Mouse (Mus musculus): ENCODE measurements around the gene Taz. TPM values are rescaled to one million over a fixed set of nuclear protein-coding genes. Genes with fewer than 3 reads are reported as not detected.

Taz gene
- polyA plus RNA-seq, 1 experiment from 2014 or later = 91.1 TPM

DNA sequence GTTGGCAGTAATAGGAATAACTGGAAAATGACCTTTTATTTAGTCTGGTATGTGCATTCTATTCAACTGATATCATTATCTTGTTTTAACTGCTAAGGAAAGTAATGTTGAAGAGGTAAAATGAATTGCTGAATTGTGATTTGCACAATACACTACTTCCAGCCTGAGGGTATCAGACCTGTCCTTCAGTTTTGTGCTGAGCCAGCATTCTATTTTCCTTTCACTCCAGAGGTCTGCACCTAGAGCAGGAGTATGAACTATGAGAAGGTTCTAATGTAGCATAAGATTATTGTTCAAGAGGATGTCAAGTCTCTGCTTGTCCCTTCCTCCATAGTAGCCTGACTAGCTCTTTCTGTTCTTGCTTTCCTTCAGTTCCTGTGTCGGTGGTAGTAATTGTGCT is 16.6 kb downstream of the Taz start:
- H3K9ac ChIP-seq (ENCODE audit: low read depth, low read length) = no peak overlapping the region
- H3K4me2 ChIP-seq (ENCODE audit: low read depth, low read length) = no peak overlapping the region
- no peaks in the 10 kb centered on the region for H3K9me3 ChIP-seq (ENCODE audit: control insufficient read depth, low read length)
- 83% methylated on average over 1 of the region's 1 CpGs for WGBS
- H3K4me3 ChIP-seq (ENCODE audit: low read length) = no peak overlapping the region
- no peak overlapping the region for H3K27ac ChIP-seq (ENCODE audit: low read length)
- 0 out of 2 replicates have a peak, but pooled peaks cover 2% of the 10 kb centered on the region for H3K36me3 ChIP-seq (ENCODE audit: control insufficient read depth, insufficient read depth, low read length)
- H3K4me1 ChIP-seq (ENCODE audit: control insufficient read depth, insufficient read depth, low read length) = no peaks in the 10 kb centered on the region
- no peak for ATAC-seq
- no peaks in the 10 kb centered on the region for H3K27me3 ChIP-seq (replicated peaks; ENCODE audit: control insufficient read depth, insufficient read depth, low read length)

DNA sequence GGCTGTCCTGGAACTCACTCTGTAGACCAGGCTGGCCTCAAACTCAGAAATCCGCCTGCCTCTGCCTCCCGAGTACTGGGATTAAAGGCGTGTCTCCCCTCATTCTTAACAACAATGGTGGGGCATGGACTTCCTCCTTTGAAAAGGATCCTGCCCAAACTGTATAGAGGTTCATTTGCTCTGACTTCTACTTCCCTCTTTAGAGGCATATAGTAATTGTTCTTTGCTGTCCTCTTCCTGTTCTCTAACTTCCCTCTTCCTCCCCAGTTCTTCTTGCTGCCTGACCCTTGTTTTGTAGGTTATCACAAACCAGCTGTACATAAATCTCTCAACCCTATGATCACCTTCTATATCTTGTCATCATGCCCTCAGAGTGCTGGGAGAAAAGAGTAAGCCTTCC is 18.0 kb downstream of the Taz start:
- ATAC-seq = no peak
- Histone ChIP-seq H3K27ac (ENCODE audit: low read length) (no peak overlapping the region), H3K27me3 (replicated peaks; ENCODE audit: control insufficient read depth, insufficient read depth, low read length) (no peaks in the 10 kb centered on the region), H3K4me1 (ENCODE audit: control insufficient read depth, insufficient read depth, low read length) (no peaks in the 10 kb centered on the region), H3K9me3 (ENCODE audit: control insufficient read depth, low read length) (no peaks in the 10 kb centered on the region), H3K4me2 (ENCODE audit: low read depth, low read length) (no peak overlapping the region), H3K9ac (ENCODE audit: low read depth, low read length) (no peak overlapping the region), H3K4me3 (ENCODE audit: low read length) (no peak overlapping the region), H3K36me3 (ENCODE audit: control insufficient read depth, insufficient read depth, low read length) (0 out of 2 replicates have a peak, but pooled peaks cover 2% of the 10 kb centered on the region)
- 92% methylated on average over 3 of the region's 3 CpGs for WGBS

GRCm38 (mm10) chrX:74304867-74305700 is 23.4 kb downstream of the Taz start, which contains the start of gene Gdi1:
Gdi1 (plus strand) TSS chrX:74304998.
- peak within 1 kb of the TSS; percentile 74 for H3K9ac ChIP-seq (ENCODE audit: low read depth, low read length)
- WGBS = 11% methylated on average over 41 of the region's 41 CpGs
- H3K4me3 ChIP-seq (ENCODE audit: low read length) = peak within 1 kb of the TSS; percentile 58
- peak; percentile 85 for ATAC-seq
- H3K27me3 ChIP-seq (replicated peaks; ENCODE audit: control insufficient read depth, insufficient read depth, low read length) = no peaks in the 10 kb centered on the region
- no peaks in the 10 kb centered on the region for H3K9me3 ChIP-seq (ENCODE audit: control insufficient read depth, low read length)
- H3K4me2 ChIP-seq (ENCODE audit: low read depth, low read length) = peak within 1 kb of the TSS; percentile 62
- peak within 1 kb of the TSS; percentile 83 for H3K27ac ChIP-seq (ENCODE audit: low read length)
- peaks cover 7% of the 10 kb centered on the region for H3K36me3 ChIP-seq (ENCODE audit: control insufficient read depth, insufficient read depth, low read length)
- H3K4me1 ChIP-seq (ENCODE audit: control insufficient read depth, insufficient read depth, low read length) = no peaks in the 10 kb centered on the region

DNA sequence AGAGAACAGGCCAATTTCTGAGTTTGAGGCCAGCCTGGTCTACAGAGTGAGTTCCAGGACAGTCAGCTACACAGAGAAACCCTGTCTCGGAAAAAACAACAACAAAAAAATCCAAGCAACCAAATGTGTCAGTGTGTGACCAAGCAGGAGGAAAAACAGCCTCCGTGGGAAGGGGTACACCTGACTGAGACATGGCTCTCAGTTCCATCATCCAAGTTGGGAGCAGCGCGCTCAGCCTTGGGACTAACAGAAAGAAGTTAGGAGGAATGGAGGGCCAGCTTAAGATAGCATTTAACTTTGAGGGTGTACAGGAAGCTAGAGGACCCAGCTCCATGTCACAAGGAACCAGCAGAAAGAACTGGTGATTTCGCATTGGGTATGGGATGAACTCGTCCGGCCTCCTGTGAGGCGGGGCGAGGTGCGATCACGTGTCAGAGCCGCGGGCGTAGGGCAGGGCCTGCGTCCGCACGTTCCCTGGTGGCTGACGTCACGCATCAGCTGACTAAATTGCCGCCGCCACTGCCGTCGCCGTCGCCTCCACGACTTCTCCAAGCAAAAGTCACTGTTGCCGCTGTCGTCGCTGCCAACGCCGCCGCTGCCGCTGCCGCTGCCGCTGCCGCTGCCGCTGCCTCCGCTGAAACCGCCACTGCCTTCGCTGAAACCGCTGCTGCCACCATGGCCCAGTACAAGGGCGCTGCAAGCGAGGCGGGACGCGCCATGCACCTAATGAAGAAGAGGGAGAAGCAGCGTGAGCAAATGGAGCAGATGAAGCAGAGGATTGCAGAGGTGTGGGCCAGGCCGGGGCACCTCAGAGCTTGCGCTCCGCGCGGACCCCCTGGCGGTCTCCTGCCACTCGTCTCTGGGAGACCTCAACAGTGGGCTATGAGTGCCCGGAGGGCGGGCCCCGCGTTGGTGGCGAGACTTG is 31.1 kb downstream of the Taz start, which contains the start of gene Fam50a:
Fam50a (plus strand) TSS at position 494 of the 925 bp plus-strand sequence.
- no peaks in the 10 kb centered on the region for H3K9me3 ChIP-seq (ENCODE audit: control insufficient read depth, low read length)
- 16% methylated on average over 57 of the region's 59 CpGs for WGBS
- peak within 1 kb of the TSS; percentile 85 for H3K9ac ChIP-seq (ENCODE audit: low read depth, low read length)
- ATAC-seq = peak; percentile 99
- H3K27ac ChIP-seq (ENCODE audit: low read length) = peak within 1 kb of the TSS; percentile 75
- H3K27me3 ChIP-seq (replicated peaks; ENCODE audit: control insufficient read depth, insufficient read depth, low read length) = no peaks in the 10 kb centered on the region
- H3K4me2 ChIP-seq (ENCODE audit: low read depth, low read length) = peak within 1 kb of the TSS; percentile 68
- peaks cover 8% of the 10 kb centered on the region for H3K36me3 ChIP-seq (ENCODE audit: control insufficient read depth, insufficient read depth, low read length)
- H3K4me3 ChIP-seq (ENCODE audit: low read length) = peak within 1 kb of the TSS; percentile 68
- H3K4me1 ChIP-seq (ENCODE audit: control insufficient read depth, insufficient read depth, low read length) = no peaks in the 10 kb centered on the region

DNA sequence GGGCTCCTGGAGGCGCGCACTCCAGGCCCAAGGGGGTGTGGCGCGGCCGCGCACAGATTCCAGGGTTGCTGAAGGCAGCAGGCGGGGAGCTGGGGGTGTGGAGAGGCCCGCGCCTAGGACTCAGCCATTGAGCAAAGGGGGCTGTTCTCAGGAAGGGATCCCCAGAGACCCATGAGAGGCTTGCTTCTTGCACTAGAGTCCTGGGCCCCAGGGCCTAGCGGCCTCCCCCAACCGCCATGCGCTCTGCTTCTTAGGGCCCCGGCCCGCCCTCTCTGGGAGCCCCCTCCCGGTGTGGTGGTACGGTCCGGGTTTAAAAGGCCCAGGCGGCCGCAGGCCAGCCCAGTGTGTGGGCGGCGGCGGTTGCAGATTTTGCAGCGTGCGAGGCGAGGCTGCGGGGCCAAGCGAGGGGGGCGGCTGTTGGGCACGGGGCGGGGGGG is 47.0 kb downstream of the Taz start, which contains the start of gene Plxna3:
Plxna3 (plus strand) TSS at position 342 of the 437 bp plus-strand sequence.
- peak within 1 kb of the TSS; percentile 61 for H3K4me2 ChIP-seq (ENCODE audit: low read depth, low read length)
- peak within 1 kb of the TSS; percentile 71 for H3K9ac ChIP-seq (ENCODE audit: low read depth, low read length)
- H3K9me3 ChIP-seq (ENCODE audit: control insufficient read depth, low read length) = no peaks in the 10 kb centered on the region
- peaks cover 12% of the 10 kb centered on the region for H3K4me1 ChIP-seq (ENCODE audit: control insufficient read depth, insufficient read depth, low read length)
- no peaks in the 10 kb centered on the region for H3K27me3 ChIP-seq (replicated peaks; ENCODE audit: control insufficient read depth, insufficient read depth, low read length)
- WGBS = 24% methylated on average over 29 of the region's 30 CpGs
- peak within 1 kb of the TSS; percentile 68 for H3K27ac ChIP-seq (ENCODE audit: low read length)
- ATAC-seq = peak; percentile 98
- H3K36me3 ChIP-seq (ENCODE audit: control insufficient read depth, insufficient read depth, low read length) = no peaks in the 10 kb centered on the region
- peak within 1 kb of the TSS; percentile 51 for H3K4me3 ChIP-seq (ENCODE audit: low read length)

GRCm38 (mm10) chrX:74329215-74329671 is 47.5 kb downstream of the Taz start:
- H3K36me3 ChIP-seq (ENCODE audit: control insufficient read depth, insufficient read depth, low read length) = no peaks in the 10 kb centered on the region
- H3K4me1 ChIP-seq (ENCODE audit: control insufficient read depth, insufficient read depth, low read length) = peaks cover 12% of the 10 kb centered on the region
- H3K4me2 ChIP-seq (ENCODE audit: low read depth, low read length) = peak overlapping the region; percentile 61
- peak overlapping the region; percentile 51 for H3K4me3 ChIP-seq (ENCODE audit: low read length)
- H3K9ac ChIP-seq (ENCODE audit: low read depth, low read length) = peak overlapping the region; percentile 71
- 23% methylated on average over 10 of the region's 10 CpGs for WGBS
- ATAC-seq = no peak; the same call in 1 of the 2 replicates
- no peak overlapping the region for H3K27ac ChIP-seq (ENCODE audit: low read length)
- H3K27me3 ChIP-seq (replicated peaks; ENCODE audit: control insufficient read depth, insufficient read depth, low read length) = no peaks in the 10 kb centered on the region
- no peaks in the 10 kb centered on the region for H3K9me3 ChIP-seq (ENCODE audit: control insufficient read depth, low read length)

DNA sequence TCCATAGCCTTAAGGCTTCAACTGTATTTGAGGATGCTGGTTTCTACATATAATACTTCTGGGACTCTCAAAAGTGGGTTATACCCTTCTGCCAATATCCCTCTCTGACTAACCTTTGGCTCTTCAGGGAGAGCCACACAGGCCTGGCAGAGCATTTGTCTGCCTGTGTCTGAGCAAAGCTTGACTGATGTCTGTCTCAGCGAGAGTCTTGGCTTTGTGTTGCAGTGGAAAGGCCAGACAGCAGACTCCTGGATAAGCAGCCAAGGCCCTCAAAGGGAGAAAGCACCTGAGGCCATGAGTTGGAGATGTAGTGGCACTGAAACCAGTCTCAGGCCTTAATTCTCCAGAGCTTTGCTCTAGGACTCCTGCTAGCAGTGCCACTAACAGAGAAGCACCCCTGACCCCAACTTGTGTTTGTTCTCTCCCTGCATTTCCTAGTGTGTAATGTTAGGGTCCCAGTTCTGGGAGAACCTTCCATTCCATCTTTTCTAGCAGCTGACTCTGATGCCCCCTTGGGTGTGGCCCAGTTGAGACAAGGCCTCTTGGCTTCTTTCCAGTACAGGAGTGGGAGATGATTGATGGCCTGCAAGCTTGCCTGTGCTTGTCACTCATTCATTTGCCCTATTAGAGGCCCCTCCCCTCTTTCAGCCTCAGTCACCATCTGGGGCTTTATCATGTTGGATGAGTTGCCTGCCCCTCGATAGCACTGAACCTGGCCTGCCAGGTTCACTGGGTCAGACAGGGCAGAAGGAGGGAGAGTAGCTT is 48.6 kb downstream of the Taz start:
- no peaks in the 10 kb centered on the region for H3K36me3 ChIP-seq (ENCODE audit: control insufficient read depth, insufficient read depth, low read length)
- peak overlapping the region; percentile 61; the same call in 1 of the 2 replicates for H3K4me2 ChIP-seq (ENCODE audit: low read depth, low read length)
- ATAC-seq = no peak
- no peak overlapping the region for H3K9ac ChIP-seq (ENCODE audit: low read depth, low read length)
- H3K4me3 ChIP-seq (ENCODE audit: low read length) = no peak overlapping the region
- 45% methylated on average over 2 of the region's 2 CpGs for WGBS
- peaks cover 12% of the 10 kb centered on the region for H3K4me1 ChIP-seq (ENCODE audit: control insufficient read depth, insufficient read depth, low read length)
- no peaks in the 10 kb centered on the region for H3K9me3 ChIP-seq (ENCODE audit: control insufficient read depth, low read length)
- H3K27ac ChIP-seq (ENCODE audit: low read length) = no peak overlapping the region
- no peaks in the 10 kb centered on the region for H3K27me3 ChIP-seq (replicated peaks; ENCODE audit: control insufficient read depth, insufficient read depth, low read length)
